Mouse (Mus musculus): ENCODE measurements at regions not wholly inside any gene's neighbourhood (a gene's known extent, or its start where the extent isn't known, plus 50 kb on each side); places are given as distances from the start of the nearest gene placed in this dataset.

GRCm38 (mm10) chr16:71197523-71197922 is 883.8 kb downstream of the Gbe1 start:
- DNase-seq (ENCODE audit: low spot score in 2 of 2), result peak in 1 of 2 experiments; percentile 4

GRCm38 (mm10) chr16:71208806-71209205 is 895.1 kb downstream of the Gbe1 start:
- peak in 1 of 2 experiments; percentile 10 for DNase-seq (ENCODE audit: low spot score in 2 of 2)

GRCm38 (mm10) chr16:71224469-71224868 is 910.7 kb downstream of the Gbe1 start:
- no peak for DNase-seq (ENCODE audit: low spot score in 2 of 2)

- no peak for DNase-seq (ENCODE audit: low spot score in 2 of 2)
Observed at GRCm38 (mm10) chr16:71230104-71230653, 916.4 kb downstream of the Gbe1 start.

- no peak for DNase-seq (ENCODE audit: low spot score in 2 of 2)
Observed at GRCm38 (mm10) chr16:71243065-71243464, 929.3 kb downstream of the Gbe1 start.

GRCm38 (mm10) chr16:71243480-71243879 is 929.7 kb downstream of the Gbe1 start:
- DNase-seq (ENCODE audit: low spot score in 2 of 2), result no peak

- DNase-seq (ENCODE audit: low spot score in 2 of 2), result peak; percentile 63 to 73
Observed at GRCm38 (mm10) chr16:71247516-71248139, 933.9 kb downstream of the Gbe1 start.

- DNase-seq (ENCODE audit: low spot score in 2 of 2), result no peak
Observed at GRCm38 (mm10) chr16:71255740-71256139, 942.0 kb downstream of the Gbe1 start.

- no peak for DNase-seq (ENCODE audit: low spot score in 2 of 2)
Observed at GRCm38 (mm10) chr16:71256175-71256574, 942.4 kb downstream of the Gbe1 start.

- no peak for DNase-seq (ENCODE audit: low spot score in 2 of 2)
Observed at GRCm38 (mm10) chr16:71267191-71267590, 953.4 kb downstream of the Gbe1 start.

All from right cerebral cortex, postnatal 36 days (tissue).